14 mouse cellular contexts compared by ENCODE assay signal in the genomic region with DNA sequence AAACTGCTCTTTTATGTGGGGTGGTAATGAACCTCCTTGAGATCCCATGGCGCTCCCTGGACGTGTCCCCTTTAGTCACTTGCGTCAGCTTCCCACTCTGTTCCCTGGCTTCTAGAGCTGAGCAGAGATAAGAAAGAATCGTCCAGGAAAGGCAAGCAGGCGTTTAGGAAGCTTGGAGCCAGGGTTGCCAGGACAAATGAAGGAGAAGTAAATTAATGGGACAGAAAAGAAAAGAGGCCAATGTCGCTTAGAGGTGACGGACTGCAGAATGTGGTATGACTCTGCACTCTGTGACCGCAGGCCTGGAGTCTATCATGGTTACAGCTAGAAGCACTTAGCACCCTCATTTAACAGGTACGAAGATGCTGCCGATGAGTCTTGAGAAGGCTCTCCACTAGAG. TPM values are rescaled to one million over a fixed set of nuclear protein-coding genes. Genes with fewer than 3 reads are reported as not detected.
A peak's percentile ranks its signal among the peaks of the same experiment; 100 is the strongest.
DNase-seq lines count a peak whose midpoint lies in the region; ATAC-seq and TF ChIP-seq lines count a peak whose summit lies in the region.
"Had no signal": no experiment of that assay in that cellular context is flagged by ENCODE, and none has a peak within 500 bp of the region (broad histone marks: within the 10 kb centered on the region; RNA-seq: fewer than 3 reads in every experiment).

No protein-coding gene starts in this region.

- no peak for TF ChIP-seq POLR2A in bone marrow, adult 2 months (IDR thresholded peaks at IDR 0.05; ENCODE audit: borderline replicate concordance, control insufficient read depth, low read depth, low read length)

- peak; percentile 25; the same call in 1 of the 2 replicates for TF ChIP-seq EP300 in liver, embryonic 14.5 days (IDR thresholded peaks at IDR 0.05; ENCODE audit: low read depth)

- H3K4me3 ChIP-seq in bone marrow, adult 2 months (replicated peaks; ENCODE audit: control insufficient read depth, low read depth, low read length), result no peak overlapping the region
- no peak overlapping the region for H3K4me3 ChIP-seq in heart, embryonic 15.5 days
- peak overlapping the region in 1 of 2 experiments; percentile 19; a peak in 2 of 4 replicates for H3K4me3 ChIP-seq in liver, embryonic 14.5 days (ENCODE audit: insufficient read depth in 1 of 2, low read depth in 2 of 2, low read length in 2 of 2)
- H3K4me3 ChIP-seq: embryonic facial prominence, embryonic 12.5 days; neural tube, embryonic 12.5 days had no signal

- peak in 1 of 3 experiments; percentile 35 for DNase-seq in liver, embryonic 14.5 days (ENCODE audit: low read depth in 3 of 3, low spot score in 3 of 3)
- no peak for DNase-seq in kidney, adult 8-10 months
- no peak for DNase-seq in ovary, postnatal 36 days (ENCODE audit: low spot score)
- no peak for DNase-seq in adrenal gland, postnatal 36 days
- DNase-seq: cerebellum, postnatal 14 days; kidney, adult 9 months; left cerebral cortex, postnatal 4 days; lung, adult 2 months had no signal

- no peaks in the 10 kb centered on the region for H3K36me3 ChIP-seq in heart, embryonic 15.5 days
- H3K36me3 ChIP-seq in liver, embryonic 14.5 days (replicated peaks; ENCODE audit: control insufficient read depth, insufficient read depth, low read depth), result peaks cover 3% of the 10 kb centered on the region; the same call in 1 of the 2 replicates
- H3K36me3 ChIP-seq: embryonic facial prominence, embryonic 12.5 days; neural tube, embryonic 12.5 days had no signal

- H3K9me3 ChIP-seq in heart, embryonic 15.5 days (replicated peaks), result no peaks in the 10 kb centered on the region
- H3K9me3 ChIP-seq in liver, embryonic 14.5 days (ENCODE audit: control insufficient read depth, low read length), result no peaks in the 10 kb centered on the region
- H3K9me3 ChIP-seq: embryonic facial prominence, embryonic 12.5 days; neural tube, embryonic 12.5 days had no signal

- peak overlapping the region; percentile 36; the same call in 1 of the 2 replicates for H3K27ac ChIP-seq in bone marrow, adult 2 months (ENCODE audit: control insufficient read depth, insufficient read depth, low read depth, low read length, poor library complexity)
- peak overlapping the region; percentile 71 for H3K27ac ChIP-seq in heart, embryonic 15.5 days
- peak overlapping the region; percentile 96 for H3K27ac ChIP-seq in liver, embryonic 14.5 days
- H3K27ac ChIP-seq: embryonic facial prominence, embryonic 12.5 days; neural tube, embryonic 12.5 days had no signal

- WGBS in bone marrow, adult 2 months, result 53% methylated on average over 10 of the region's 10 CpGs
- 22% methylated on average over 10 of the region's 10 CpGs for WGBS in heart, embryonic 15.5 days
- WGBS in liver, embryonic 14.5 days (ENCODE audit: insufficient replicate concordance), result 30% methylated on average over 10 of the region's 10 CpGs

- H3K4me2 ChIP-seq in heart, embryonic 15.5 days, result peak overlapping the region; percentile 12; the same call in 1 of the 2 replicates
- peak overlapping the region; percentile 67 for H3K4me2 ChIP-seq in liver, embryonic 14.5 days (ENCODE audit: low read depth)
- H3K4me2 ChIP-seq: embryonic facial prominence, embryonic 12.5 days; neural tube, embryonic 12.5 days had no signal

- peaks cover 6% of the 10 kb centered on the region; the same call in 1 of the 2 replicates for H3K4me1 ChIP-seq in bone marrow, adult 2 months (ENCODE audit: control insufficient read depth, insufficient read depth, low read length)
- peaks cover 27% of the 10 kb centered on the region for H3K4me1 ChIP-seq in heart, embryonic 15.5 days (replicated peaks)
- peaks cover 71 to 75% of the 10 kb centered on the region in 2 experiments for H3K4me1 ChIP-seq in liver, embryonic 14.5 days (replicated peaks; ENCODE audit: control insufficient read depth in 2 of 2, insufficient read depth in 2 of 2, low read length in 1 of 2)
- H3K4me1 ChIP-seq: embryonic facial prominence, embryonic 12.5 days; neural tube, embryonic 12.5 days had no signal

- no peak for TF ChIP-seq CTCF in bone marrow, adult 2 months (IDR thresholded peaks at IDR 0.05; ENCODE audit: control insufficient read depth, insufficient read depth, low read length)
- TF ChIP-seq CTCF in liver, embryonic 14.5 days (IDR thresholded peaks at IDR 0.05; ENCODE audit: low read depth), result no peak

- 0 out of 2 replicates have a peak, but pooled peaks have one; percentile 21 for ATAC-seq in erythroid progenitor cell, adult 5-6 weeks (replicated peaks; ENCODE audit: low FRiP score, poor library complexity, severe bottlenecking)
- no peak for ATAC-seq in heart, embryonic 15.5 days (replicated peaks; ENCODE audit: insufficient number of reproducible peaks, insufficient read depth, low FRiP score, low read depth)
- ATAC-seq in liver, embryonic 14.5 days (ENCODE audit: insufficient read depth), result no peak
- ATAC-seq: activated CD4-positive, CD25-positive, alpha-beta regulatory T cell, adult 4 months had no signal

- H3K27me3 ChIP-seq in heart, embryonic 15.5 days, result no peaks in the 10 kb centered on the region
- H3K27me3 ChIP-seq in liver, embryonic 14.5 days (ENCODE audit: control insufficient read depth, insufficient read depth, low read length), result no peaks in the 10 kb centered on the region
- H3K27me3 ChIP-seq: embryonic facial prominence, embryonic 12.5 days; neural tube, embryonic 12.5 days had no signal

- H3K9ac ChIP-seq in heart, embryonic 15.5 days, result no peak overlapping the region
- peak overlapping the region; percentile 66 for H3K9ac ChIP-seq in liver, embryonic 14.5 days (replicated peaks)
- H3K9ac ChIP-seq: embryonic facial prominence, embryonic 12.5 days; neural tube, embryonic 12.5 days had no signal

RNA-seq across cellular contexts. Expression of a gene that starts 37.7 kb away (rescaled TPM):
- 9.8 and 14.8 TPM in 2 replicates for polyA plus RNA-seq in bone marrow, adult 2 months (2011; ENCODE audit: insufficient read depth, insufficient read length, low replicate concordance, missing spikeins)
- total RNA-seq in erythroid progenitor cell, adult 5-6 weeks (2015; ENCODE audit: low replicate concordance), result 86.9 and 121 TPM in 2 replicates
- total RNA-seq in erythroid progenitor cell, adult 5-6 weeks (2017; ENCODE audit: low replicate concordance), result 92.8 and 112 TPM in 2 replicates
- polyA plus RNA-seq in heart, embryonic 15.5 days (2015; fragmentation: Nextera tagmentation; extraction: Ambion mirVana), result 5.3 and 7.0 TPM in 2 replicates
- 9.5 and 12.4 TPM in 2 replicates for polyA plus RNA-seq in liver, embryonic 14.5 days (2012; rRNA removed)
- polyA plus RNA-seq in liver, embryonic 14.5 days (2014; fragmentation: Nextera tagmentation; extraction: Ambion mirVana), result 11.5 and 12.4 TPM in 2 replicates
- 100 to 1,000 TPM in 1 of 2 experiments, 10 to 100 TPM in 1; 28.4 to 160 TPM for total RNA-seq in adrenal gland, postnatal 36 days (2021)

Comparison
In these comparisons a context has a peak if more than half of its experiments do, and no peak if none do; other contexts are left out.
1. H3K27ac ChIP-seq: peak in every context shown above with its lines; median percentile 96 in liver, embryonic 14.5 days; 71 in heart, embryonic 15.5 days; 36 in bone marrow, adult 2 months.